In the genomic region with DNA sequence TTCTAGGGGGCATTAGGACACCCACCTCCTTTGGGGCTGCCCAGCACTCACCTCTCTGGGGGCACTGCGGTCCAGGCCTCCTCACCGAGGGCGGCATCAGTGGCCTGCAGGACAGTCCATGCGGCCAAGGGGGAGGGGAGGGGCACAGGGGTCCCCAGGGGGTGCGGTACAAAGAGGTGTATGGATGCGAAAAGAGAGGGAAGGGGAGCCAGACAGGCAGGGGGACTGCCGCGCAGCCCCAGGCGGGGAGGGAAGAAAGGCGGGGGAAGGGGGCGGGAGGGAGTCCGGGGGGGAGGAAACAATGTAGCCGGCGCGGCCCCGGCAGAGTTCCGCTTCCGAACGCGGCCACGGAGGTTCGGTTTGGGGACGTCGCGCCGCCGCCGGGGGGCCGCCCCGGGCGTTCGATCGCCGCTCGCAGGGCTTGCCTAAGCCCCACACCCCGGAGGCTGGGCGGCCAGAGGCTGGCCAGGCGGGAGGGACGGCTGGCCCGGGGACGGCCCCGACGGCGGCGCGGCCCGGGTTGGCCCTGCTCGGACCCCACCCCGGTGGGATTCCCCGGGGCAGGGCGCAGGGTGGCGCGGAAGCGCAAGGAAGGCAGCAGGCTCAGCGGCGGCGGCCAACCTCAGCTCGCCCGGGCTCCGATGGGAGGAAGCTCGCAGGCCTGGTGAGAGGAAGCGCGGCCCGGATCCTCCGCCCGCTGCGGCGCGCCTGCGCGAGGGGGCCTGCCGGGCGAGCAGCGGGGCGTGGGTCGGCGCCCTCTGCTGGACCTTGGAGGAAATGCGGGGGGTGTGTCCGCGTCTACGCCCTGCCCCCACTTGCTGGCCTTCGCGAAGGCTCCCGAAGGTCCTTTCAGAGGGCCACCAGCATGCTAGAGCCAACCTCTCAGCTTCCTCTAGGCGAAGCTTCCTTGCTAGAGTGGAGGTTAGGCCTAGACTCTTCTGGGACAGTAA, we compare ENCODE assay signal across 8 mouse cellular contexts. TPM values are rescaled to one million over a fixed set of nuclear protein-coding genes. Genes with fewer than 3 reads are reported as not detected.
DNase-seq lines count a peak whose midpoint lies in the region; ATAC-seq lines count a peak whose summit lies in the region.

No protein-coding gene starts in this region.

- H3K4me1 ChIP-seq in hindbrain, embryonic 15.5 days (replicated peaks) = peaks cover 48% of the 10 kb centered on the region

- peak; percentile 70 for DNase-seq in WW6 (ENCODE audit: low read depth, low spot score)
- peak; percentile 89 to 93 for DNase-seq in cerebellum, postnatal 36 days
- DNase-seq in frontal cortex, postnatal 36 days (ENCODE audit: low spot score in 2 of 2) = peak; percentile 90
- peak; percentile 81 for DNase-seq in left cerebral cortex, adult 11 months (ENCODE audit: low spot score)
- peak; percentile 93 for DNase-seq in lung, postnatal 36 days
- peak; percentile 96 for DNase-seq in retina, embryonic 14.5 days (ENCODE audit: low spot score)
- DNase-seq in thymus, postnatal 36 days = peak; percentile 93

- H3K27me3 ChIP-seq in hindbrain, embryonic 15.5 days = no peaks in the 10 kb centered on the region

- H3K36me3 ChIP-seq in hindbrain, embryonic 15.5 days = no peaks in the 10 kb centered on the region

- under 1% methylated on average over 69 of the region's 85 CpGs for WGBS in hindbrain, embryonic 15.5 days

- peak overlapping the region; percentile 99 for H3K9ac ChIP-seq in hindbrain, embryonic 15.5 days

- peak; percentile 91 for ATAC-seq in hindbrain, embryonic 15.5 days (ENCODE audit: low FRiP score, low read depth)

- no peaks in the 10 kb centered on the region for H3K9me3 ChIP-seq in hindbrain, embryonic 15.5 days

- H3K27ac ChIP-seq in hindbrain, embryonic 15.5 days (replicated peaks) = peak overlapping the region; percentile 97

- H3K4me2 ChIP-seq in hindbrain, embryonic 15.5 days = peak overlapping the region; percentile 97

- H3K4me3 ChIP-seq in hindbrain, embryonic 15.5 days = peak overlapping the region; percentile 95

RNA-seq across cellular contexts. Expression of a gene that starts 8.2 kb away (rescaled TPM):
- polyA plus RNA-seq in hindbrain, embryonic 15.5 days (2015; fragmentation: Nextera tagmentation; extraction: Ambion mirVana) = 36.6 and 44.5 TPM in 2 replicates

RNA-seq across cellular contexts. Expression of a gene that starts 24.6 kb away (rescaled TPM):
- not detected in 2 replicates for polyA plus RNA-seq in hindbrain, embryonic 15.5 days (2015; fragmentation: Nextera tagmentation; extraction: Ambion mirVana)

RNA-seq across cellular contexts. Expression of a gene that starts 38.3 kb away (rescaled TPM):
- not detected in 2 replicates for polyA plus RNA-seq in hindbrain, embryonic 15.5 days (2015; fragmentation: Nextera tagmentation; extraction: Ambion mirVana)

RNA-seq across cellular contexts. Expression of a gene that starts 39.1 kb away (rescaled TPM):
- polyA plus RNA-seq in hindbrain, embryonic 15.5 days (2015; fragmentation: Nextera tagmentation; extraction: Ambion mirVana) = 0.19 and 1.3 TPM in 2 replicates

RNA-seq across cellular contexts. Expression of a gene that starts 42.5 kb away (rescaled TPM):
- 0.05 and 0.19 TPM in 2 replicates for polyA plus RNA-seq in hindbrain, embryonic 15.5 days (2015; fragmentation: Nextera tagmentation; extraction: Ambion mirVana)

Comparison
In these comparisons a context has a peak if more than half of its experiments do, and no peak if none do; other contexts are left out.
1. Peak in every context shown above with its lines: DNase-seq, ATAC-seq, H3K4me3 ChIP-seq and H3K27ac ChIP-seq.